Comparison of ENCODE assay signal across 27 mouse cellular contexts in the genomic region with DNA sequence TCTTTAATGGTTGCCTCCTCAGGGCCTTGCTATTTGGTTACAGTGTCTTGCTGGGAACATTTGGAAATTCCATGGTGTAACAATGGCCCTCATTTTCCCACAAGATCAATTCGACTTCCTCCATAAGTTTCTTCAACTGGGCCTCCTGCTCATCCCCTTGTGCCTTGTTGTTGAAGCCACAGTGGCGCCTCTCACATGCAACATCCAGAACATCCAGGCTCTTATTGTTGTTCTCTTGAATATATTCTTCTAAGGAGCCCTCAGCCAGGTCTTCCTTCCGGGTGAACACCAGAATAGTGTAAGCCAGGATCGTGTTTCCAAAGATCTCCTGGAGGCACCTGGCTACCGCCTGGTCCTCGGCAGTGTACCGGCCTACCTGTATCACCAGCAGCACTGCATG. TPM values are rescaled to one million over a fixed set of nuclear protein-coding genes. Genes with fewer than 3 reads are reported as not detected.
DNase-seq lines count a peak whose midpoint lies in the region; ATAC-seq and TF ChIP-seq lines count a peak whose summit lies in the region.
"Had no signal": no experiment of that assay in that cellular context is flagged by ENCODE, and none has a peak within 500 bp of the region (broad histone marks: within the 10 kb centered on the region; RNA-seq: fewer than 3 reads in every experiment).

No protein-coding gene starts in this region.

- intact Hi-C loops in heart, postnatal 14 days (cut with DNase I): no loop called here

- no peak overlapping the region for H3K4me2 ChIP-seq in heart, embryonic 12.5 days
- H3K4me2 ChIP-seq in lung, embryonic 16.5 days (ENCODE audit: low read depth, low read length): no peak overlapping the region
- H3K4me2 ChIP-seq: embryonic facial prominence, embryonic 15.5 days; hindbrain, embryonic 12.5 days; limb, embryonic 15.5 days; midbrain, embryonic 12.5 days had no signal

- no peak for TF ChIP-seq POLR2A in kidney, adult 2 months (IDR thresholded peaks at IDR 0.05; ENCODE audit: low read depth, low read length)
- TF ChIP-seq POLR2A in lung, adult 2 months (IDR thresholded peaks at IDR 0.05; ENCODE audit: borderline replicate concordance, extremely low read depth, low read depth, low read length): no peak

- H3K4me3 ChIP-seq in heart, embryonic 12.5 days: no peak overlapping the region
- no peak overlapping the region for H3K4me3 ChIP-seq in kidney, adult 2 months (ENCODE audit: insufficient read depth, low read depth, low read length)
- no peak overlapping the region for H3K4me3 ChIP-seq in lung, embryonic 16.5 days (ENCODE audit: low read length)
- no peak overlapping the region for H3K4me3 ChIP-seq in lung, adult 2 months (replicated peaks; ENCODE audit: extremely low read depth, low read depth, low read length)
- H3K4me3 ChIP-seq: embryonic facial prominence, embryonic 15.5 days; hindbrain, embryonic 12.5 days; limb, embryonic 15.5 days; midbrain, embryonic 12.5 days had no signal

- 77% methylated on average over 7 of the region's 7 CpGs for WGBS in heart, embryonic 12.5 days
- WGBS in kidney, adult 2 months: 83% methylated on average over 7 of the region's 7 CpGs
- 86% methylated on average over 7 of the region's 7 CpGs for WGBS in lung, embryonic 16.5 days
- WGBS in lung, adult 2 months: 80% methylated on average over 7 of the region's 7 CpGs

- no peak for DNase-seq in heart, postnatal 14 days
- DNase-seq in kidney, adult 2 months: no peak
- DNase-seq in kidney, postnatal 25 days: no peak
- DNase-seq in lung, adult 2 months: no peak
- DNase-seq in naive thymus-derived CD4-positive, alpha-beta T cell, adult 2 months (ENCODE audit: low read depth): peak; percentile 50
- no peak for DNase-seq in cerebellum, adult 9-10 months
- DNase-seq: adrenal gland, postnatal 25 days; cerebellum, adult 9-11 months; gastrocnemius, postnatal 10 days; kidney, adult 18-20 months; left cerebral cortex, postnatal 4 days; lung, postnatal 14 days had no signal

- TF ChIP-seq CTCF in kidney, adult 2 months (conservative IDR thresholded peaks at IDR 0.05; ENCODE audit: insufficient read depth, insufficient read length, low read depth, low read length): no peak
- TF ChIP-seq CTCF in lung, adult 2 months (IDR thresholded peaks at IDR 0.05; ENCODE audit: insufficient read depth, low read length): no peak

- H3K36me3 ChIP-seq in heart, embryonic 12.5 days: peaks cover 8% of the 10 kb centered on the region; the same call in 1 of the 2 replicates
- H3K36me3 ChIP-seq in kidney, adult 2 months (ENCODE audit: control insufficient read depth, insufficient read depth, low read length): peaks cover 1% of the 10 kb centered on the region; the same call in 1 of the 2 replicates
- no peaks in the 10 kb centered on the region for H3K36me3 ChIP-seq in lung, embryonic 16.5 days (ENCODE audit: control insufficient read depth, insufficient read depth, low read length)
- H3K36me3 ChIP-seq: embryonic facial prominence, embryonic 15.5 days; hindbrain, embryonic 12.5 days; limb, embryonic 15.5 days; midbrain, embryonic 12.5 days had no signal

- H3K27me3 ChIP-seq in heart, embryonic 12.5 days (replicated peaks): no peaks in the 10 kb centered on the region
- H3K27me3 ChIP-seq in kidney, adult 2 months (replicated peaks; ENCODE audit: control insufficient read depth, insufficient read depth, low read length): no peaks in the 10 kb centered on the region
- no peaks in the 10 kb centered on the region for H3K27me3 ChIP-seq in lung, embryonic 16.5 days (ENCODE audit: control insufficient read depth, insufficient read depth, low read depth, low read length)
- H3K27me3 ChIP-seq: embryonic facial prominence, embryonic 15.5 days; hindbrain, embryonic 12.5 days; limb, embryonic 15.5 days; midbrain, embryonic 12.5 days had no signal

- ATAC-seq in heart, embryonic 12.5 days (ENCODE audit: insufficient number of reproducible peaks, low FRiP score): no peak
- no peak for ATAC-seq in lung, embryonic 16.5 days (ENCODE audit: low read depth)
- ATAC-seq: forebrain, embryonic 14.5 days had no signal

- no peak overlapping the region for H3K9ac ChIP-seq in heart, embryonic 12.5 days
- no peak overlapping the region for H3K9ac ChIP-seq in lung, embryonic 16.5 days (ENCODE audit: low read length)
- H3K9ac ChIP-seq: embryonic facial prominence, embryonic 15.5 days; hindbrain, embryonic 12.5 days; limb, embryonic 15.5 days; midbrain, embryonic 12.5 days had no signal

- H3K9me3 ChIP-seq in heart, embryonic 12.5 days (replicated peaks): no peaks in the 10 kb centered on the region
- no peaks in the 10 kb centered on the region for H3K9me3 ChIP-seq in lung, embryonic 16.5 days (ENCODE audit: control insufficient read depth, low read length)
- H3K9me3 ChIP-seq: embryonic facial prominence, embryonic 15.5 days; hindbrain, embryonic 12.5 days; limb, embryonic 15.5 days; midbrain, embryonic 12.5 days had no signal

- peaks cover 3% of the 10 kb centered on the region; the same call in 1 of the 2 replicates for H3K4me1 ChIP-seq in heart, embryonic 12.5 days (replicated peaks)
- peaks cover 2% of the 10 kb centered on the region; the same call in 1 of the 2 replicates for H3K4me1 ChIP-seq in kidney, adult 2 months (ENCODE audit: control insufficient read depth, insufficient read depth, low read length)
- no peaks in the 10 kb centered on the region for H3K4me1 ChIP-seq in lung, embryonic 16.5 days (replicated peaks; ENCODE audit: control insufficient read depth, insufficient read depth, low read length)
- peaks cover 31% of the 10 kb centered on the region for H3K4me1 ChIP-seq in lung, adult 2 months (ENCODE audit: control insufficient read depth, insufficient read depth, low read length)
- H3K4me1 ChIP-seq: embryonic facial prominence, embryonic 15.5 days; hindbrain, embryonic 12.5 days; limb, embryonic 15.5 days; midbrain, embryonic 12.5 days had no signal

- H3K27ac ChIP-seq in heart, embryonic 12.5 days (ENCODE audit: poor library complexity, severe bottlenecking): peak overlapping the region; percentile 74
- peak overlapping the region; percentile 70 for H3K27ac ChIP-seq in kidney, adult 2 months (ENCODE audit: insufficient read depth, low read depth, low read length)
- peak overlapping the region; percentile 31 for H3K27ac ChIP-seq in lung, embryonic 16.5 days (ENCODE audit: low read length)
- H3K27ac ChIP-seq: embryonic facial prominence, embryonic 15.5 days; hindbrain, embryonic 12.5 days; limb, embryonic 15.5 days; midbrain, embryonic 12.5 days; stomach, postnatal 0 days had no signal

RNA-seq across cellular contexts. Expression of a gene that starts 5.9 kb away (rescaled TPM):
- polyA plus RNA-seq in heart, embryonic 12.5 days (2016; fragmentation: Nextera tagmentation; extraction: Ambion mirVana): 28.7 and 28.8 TPM in 2 replicates
- 10 to 100 TPM; 48.0 to 53.9 TPM for total RNA-seq in heart, postnatal 14 days (2021)
- polyA plus RNA-seq in kidney, adult 2 months (2012; rRNA removed): 14.2 and 24.0 TPM in 2 replicates
- polyA plus RNA-seq in lung, embryonic 16.5 days (2015; fragmentation: Nextera tagmentation; extraction: Ambion mirVana): 50.6 and 54.7 TPM in 2 replicates
- polyA plus RNA-seq in lung, adult 2 months (2012; rRNA removed): 23.5 and 40.1 TPM in 2 replicates
- polyA plus RNA-seq: C2C12 had no signal

RNA-seq across cellular contexts. Expression of a gene that starts 16.3 kb away (rescaled TPM):
- 2.4 and 3.6 TPM in 2 replicates for polyA plus RNA-seq in heart, embryonic 12.5 days (2016; fragmentation: Nextera tagmentation; extraction: Ambion mirVana)
- 1 to 10 TPM; 3.5 to 7.9 TPM for total RNA-seq in heart, postnatal 14 days (2021)
- not detected in 2 replicates for polyA plus RNA-seq in kidney, adult 2 months (2012; rRNA removed)
- polyA plus RNA-seq in lung, embryonic 16.5 days (2015; fragmentation: Nextera tagmentation; extraction: Ambion mirVana): 3.6 and 4.6 TPM in 2 replicates
- 1.8 TPM in 1 of 2 replicates, not detected in the other for polyA plus RNA-seq in lung, adult 2 months (2012; rRNA removed)
- total RNA-seq: layer of hippocampus, postnatal 10 days; left cerebral cortex, postnatal 4 days had no signal
- polyA plus RNA-seq: C2C12; forebrain, embryonic 14.5 days; liver, embryonic 16.5 days; midbrain, embryonic 12.5 days had no signal

RNA-seq across cellular contexts. Expression of a gene that starts 16.3 kb away (rescaled TPM):
- polyA plus RNA-seq in heart, embryonic 12.5 days (2016; fragmentation: Nextera tagmentation; extraction: Ambion mirVana): not detected in 2 replicates
- total RNA-seq in heart, postnatal 14 days (2021): under 1 TPM; 0.22 to 0.24 TPM
- polyA plus RNA-seq in kidney, adult 2 months (2012; rRNA removed): 0.20 and 0.97 TPM in 2 replicates
- polyA plus RNA-seq in lung, embryonic 16.5 days (2015; fragmentation: Nextera tagmentation; extraction: Ambion mirVana): not detected in 2 replicates
- polyA plus RNA-seq in lung, adult 2 months (2012; rRNA removed): 0.72 and 1.2 TPM in 2 replicates
- total RNA-seq: gastrocnemius, postnatal 10 days; granulocyte monocyte progenitor cell, adult 5-6 weeks; layer of hippocampus, postnatal 10 days; left cerebral cortex, adult 8-10 months; left cerebral cortex, postnatal 4 days had no signal
- polyA plus RNA-seq: brain, embryonic 14.5 days; C2C12; forebrain, embryonic 14.5 days; frontal cortex, adult 2 months; hindbrain, embryonic 12.5 days; limb, embryonic 15.5 days; midbrain, embryonic 12.5 days; stomach, postnatal 0 days had no signal

RNA-seq across cellular contexts. Expression of a gene that starts 17.8 kb away (rescaled TPM):
- polyA plus RNA-seq in heart, embryonic 12.5 days (2016; fragmentation: Nextera tagmentation; extraction: Ambion mirVana): 9.9 and 10.7 TPM in 2 replicates
- 10 to 100 TPM; 32.2 to 42.6 TPM for total RNA-seq in heart, postnatal 14 days (2021)
- 27.5 and 44.3 TPM in 2 replicates for polyA plus RNA-seq in kidney, adult 2 months (2012; rRNA removed)
- polyA plus RNA-seq in lung, embryonic 16.5 days (2015; fragmentation: Nextera tagmentation; extraction: Ambion mirVana): 53.8 and 58.5 TPM in 2 replicates
- polyA plus RNA-seq in lung, adult 2 months (2012; rRNA removed): 40.8 and 58.9 TPM in 2 replicates

RNA-seq across cellular contexts. Expression of a gene that starts 26.2 kb away (rescaled TPM):
- 8.7 and 9.4 TPM in 2 replicates for polyA plus RNA-seq in heart, embryonic 12.5 days (2016; fragmentation: Nextera tagmentation; extraction: Ambion mirVana)
- total RNA-seq in heart, postnatal 14 days (2021): 1 to 10 TPM; 4.2 to 6.4 TPM
- polyA plus RNA-seq in kidney, adult 2 months (2012; rRNA removed): 6.8 and 10.1 TPM in 2 replicates
- 14.2 and 14.6 TPM in 2 replicates for polyA plus RNA-seq in lung, embryonic 16.5 days (2015; fragmentation: Nextera tagmentation; extraction: Ambion mirVana)
- polyA plus RNA-seq in lung, adult 2 months (2012; rRNA removed): 2.8 and 5.2 TPM in 2 replicates
